Mouse (Mus musculus) heart, postnatal 0 days (tissue): ENCODE data around the gene Upp2.

Source experiments
- CTCF ChIP-seq: IDR thresholded peaks from 2 replicates; pipeline ENCODE4 v1.5.1; 2016; ENCODE audit warnings: antibody characterized with exemption, control low read depth, low read depth
- EP300 ChIP-seq: IDR thresholded peaks from 2 replicates; pipeline ENCODE4 v1.6.1; 2016; ENCODE audit warnings: antibody characterized with exemption, low read depth

DNA sequence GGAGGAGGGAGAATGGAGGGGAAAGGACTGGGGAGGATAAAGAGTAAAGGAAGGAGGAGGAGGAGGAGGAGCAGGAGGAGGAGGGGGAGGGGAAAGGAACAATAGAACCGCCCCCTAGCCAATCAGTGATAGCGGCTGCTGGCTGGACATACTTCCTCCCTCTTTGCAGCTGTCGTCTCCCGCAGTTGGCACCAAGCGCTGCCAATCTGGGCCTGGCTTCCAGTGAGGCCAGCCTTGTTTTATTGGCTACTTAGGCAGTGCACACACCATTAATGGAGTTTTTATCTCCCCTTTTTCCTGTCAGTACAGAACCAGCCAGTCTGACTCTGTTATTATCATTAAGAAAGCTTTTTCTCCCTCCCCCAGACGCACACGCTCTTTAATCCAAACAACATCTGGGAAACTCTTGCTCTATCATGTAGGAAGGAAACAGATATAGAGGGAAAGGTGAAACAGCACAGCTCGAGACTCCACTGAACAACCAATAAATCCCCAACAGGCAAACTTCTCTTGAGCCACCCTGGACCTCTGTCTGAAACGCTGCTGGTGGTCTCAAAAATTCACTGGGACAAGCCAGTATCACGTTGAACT is 34.7 kb upstream of the Upp2 start:
- TF ChIP-seq EP300 (peak; percentile 95), CTCF (no peak)
